Mouse (Mus musculus): ENCODE results near the gene Igfbp2.
A peak's percentile ranks its signal among the peaks of the same experiment; 100 is the strongest.

The Igfbp2 gene

GRCm38 (mm10) chr1:72855729-72856128 lies 31.4 kb downstream of the Igfbp2 start:
- no peak for DNase-seq (ENCODE audit: low spot score in 2 of 2)

- DNase-seq (ENCODE audit: low spot score in 2 of 2), result no peak
Measured at GRCm38 (mm10) chr1:72856209-72856909, 32.1 kb downstream of the Igfbp2 start.

DNA sequence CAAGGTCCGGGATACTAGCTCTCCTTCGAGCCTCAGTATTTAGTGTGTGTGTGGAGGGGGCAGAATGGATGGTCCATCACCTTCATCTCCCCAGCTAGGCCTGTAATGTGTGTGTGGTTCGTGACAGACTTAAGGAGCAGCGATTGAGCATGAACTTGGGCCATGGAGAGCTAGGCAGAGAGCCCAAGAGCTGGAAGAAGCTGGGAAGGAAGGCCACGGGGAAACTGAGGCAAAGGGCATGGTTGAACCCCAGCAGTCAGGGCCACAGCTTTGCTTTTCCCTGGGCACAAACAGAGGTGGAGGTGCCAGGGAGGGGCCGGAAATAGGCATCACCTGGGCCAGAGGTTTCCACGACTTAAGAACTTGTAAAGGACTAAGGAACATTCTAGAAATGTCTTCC lies 32.8 kb downstream of the Igfbp2 start:
- no peak for DNase-seq (ENCODE audit: low spot score in 2 of 2)

- DNase-seq (ENCODE audit: low spot score in 2 of 2), result no peak
Measured at GRCm38 (mm10) chr1:72857631-72858030, 33.3 kb downstream of the Igfbp2 start.

DNA sequence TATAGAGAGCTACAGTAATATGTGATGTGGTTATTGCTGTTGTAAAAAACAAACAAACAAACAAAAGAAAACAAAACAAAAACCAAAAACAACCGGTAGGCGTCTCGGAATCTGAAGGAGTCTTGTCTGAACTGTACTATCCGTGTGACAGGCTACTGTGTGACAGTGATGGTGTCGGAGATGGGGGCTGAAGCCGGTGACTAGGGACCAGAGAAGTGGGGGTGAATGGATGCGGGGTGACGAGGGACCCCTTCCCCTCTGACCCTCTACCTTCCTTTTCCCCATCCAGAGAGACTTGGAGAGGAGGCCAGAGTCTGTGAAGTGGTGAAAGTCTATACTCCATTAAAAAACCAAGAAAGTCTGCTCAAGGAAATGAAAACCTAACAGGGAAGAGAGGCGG lies 34.0 kb downstream of the Igfbp2 start:
- no peak for DNase-seq (ENCODE audit: low spot score in 2 of 2)

- DNase-seq (ENCODE audit: low spot score in 2 of 2), result no peak
Measured at GRCm38 (mm10) chr1:72858874-72859273, 34.6 kb downstream of the Igfbp2 start.

- no peak for DNase-seq (ENCODE audit: low spot score in 2 of 2)
Measured at GRCm38 (mm10) chr1:72859963-72860362, 35.7 kb downstream of the Igfbp2 start.

DNA sequence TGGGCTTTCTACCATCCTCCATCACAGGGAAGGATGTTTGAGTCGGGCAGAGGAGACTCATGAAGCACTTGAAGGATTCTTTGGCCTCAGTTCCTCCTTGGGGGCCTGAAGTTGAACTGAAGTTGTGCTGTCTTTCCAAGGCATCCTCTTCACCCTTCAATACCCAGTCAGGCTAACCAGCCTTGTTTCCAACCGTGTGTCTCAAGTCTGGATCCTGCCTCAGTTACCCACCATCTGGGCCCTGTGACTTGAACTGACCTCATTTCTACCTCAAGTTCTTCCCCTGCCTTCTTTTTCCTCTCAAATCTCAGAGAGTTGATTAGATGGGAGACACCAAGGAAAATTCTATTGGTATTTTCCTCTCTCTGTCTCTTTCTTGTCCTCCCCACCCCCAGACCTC lies 36.2 kb downstream of the Igfbp2 start:
- no peak for DNase-seq (ENCODE audit: low spot score in 2 of 2)

DNA sequence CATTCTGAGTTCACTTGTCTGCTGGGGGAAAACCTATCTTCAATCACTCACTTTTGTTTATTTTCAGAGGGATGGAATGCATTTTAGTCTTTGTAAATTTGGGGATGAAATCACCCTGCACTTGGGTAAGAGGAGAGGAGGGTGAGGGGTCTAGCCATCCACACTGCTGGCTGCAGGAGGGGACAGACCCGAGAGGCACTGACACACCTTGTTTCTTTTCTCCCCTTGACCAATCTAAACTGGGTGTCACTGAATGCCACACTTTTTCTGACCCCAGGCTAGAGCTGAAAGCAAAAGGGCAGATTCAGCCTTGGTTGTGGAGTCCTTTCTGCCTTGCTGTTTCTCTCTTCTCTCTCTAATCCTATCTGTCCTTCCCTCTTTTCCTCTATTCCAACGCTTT lies 37.4 kb downstream of the Igfbp2 start:
- no peak for DNase-seq (ENCODE audit: low spot score in 2 of 2)

GRCm38 (mm10) chr1:72862248-72862647 lies 37.9 kb downstream of the Igfbp2 start:
- DNase-seq (ENCODE audit: low spot score in 2 of 2), result no peak

GRCm38 (mm10) chr1:72863692-72864091 lies 39.4 kb downstream of the Igfbp2 start:
- DNase-seq (ENCODE audit: low spot score in 2 of 2), result no peak

- DNase-seq (ENCODE audit: low spot score in 2 of 2), result no peak
Measured at GRCm38 (mm10) chr1:72864272-72864671, 40.0 kb downstream of the Igfbp2 start.

GRCm38 (mm10) chr1:72865900-72866299 lies 41.6 kb downstream of the Igfbp2 start:
- peak in 1 of 2 experiments; percentile 53 for DNase-seq (ENCODE audit: low spot score in 2 of 2)

- no peak for DNase-seq (ENCODE audit: low spot score in 2 of 2)
Measured at GRCm38 (mm10) chr1:72866417-72866816, 42.1 kb downstream of the Igfbp2 start.

GRCm38 (mm10) chr1:72867346-72867745 lies 43.0 kb downstream of the Igfbp2 start:
- DNase-seq (ENCODE audit: low spot score in 2 of 2), result no peak

- DNase-seq (ENCODE audit: low spot score in 2 of 2), result no peak
Measured at GRCm38 (mm10) chr1:72868429-72869215, 44.3 kb downstream of the Igfbp2 start.

GRCm38 (mm10) chr1:72869275-72869674 lies 45.0 kb downstream of the Igfbp2 start:
- no peak for DNase-seq (ENCODE audit: low spot score in 2 of 2)

DNA sequence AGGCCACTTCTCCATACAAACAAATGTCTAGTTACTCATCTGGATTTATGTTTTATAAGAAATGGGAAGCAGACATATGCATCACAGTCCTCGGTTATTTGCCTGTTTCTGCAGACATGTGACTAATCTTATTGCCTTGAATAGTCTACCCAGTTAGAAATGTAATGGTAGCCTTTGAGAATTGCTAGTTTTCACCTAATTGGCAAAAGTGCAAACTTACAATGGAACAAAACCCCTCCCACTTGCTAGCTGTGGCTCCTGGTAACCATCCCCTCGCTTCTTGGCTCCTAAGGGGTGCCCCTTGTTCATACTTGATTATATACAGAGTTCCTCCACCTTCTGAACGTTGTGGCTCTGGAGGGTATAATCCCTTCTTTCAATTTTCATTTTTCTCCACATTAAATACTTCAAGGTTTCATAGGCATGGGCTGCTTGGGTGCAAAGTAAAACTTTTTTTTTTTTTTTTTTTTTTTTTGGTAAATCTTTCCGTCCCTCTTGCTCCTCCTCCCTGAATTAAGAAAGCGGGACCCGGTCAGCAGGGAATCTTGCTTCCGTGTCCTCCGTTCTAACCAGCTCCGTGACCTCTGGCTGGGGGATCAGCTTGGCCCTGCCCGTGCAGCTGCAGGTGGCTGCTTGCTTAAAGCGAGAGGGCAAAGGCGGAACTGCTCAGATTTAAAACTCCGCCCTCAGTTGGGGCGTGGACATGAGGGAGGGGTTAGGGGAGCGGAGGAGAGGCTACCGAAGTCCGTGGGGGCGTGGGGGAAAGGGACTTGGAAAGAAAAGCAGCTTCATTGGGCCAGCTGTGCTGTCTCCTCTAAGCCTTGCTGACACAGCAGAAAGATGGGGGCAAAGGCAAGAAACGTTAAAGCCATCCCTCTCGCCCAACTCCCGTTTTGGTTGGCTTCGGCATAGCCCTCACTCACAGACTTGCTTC lies 45.6 kb downstream of the Igfbp2 start:
- peak; percentile 57 to 71 for DNase-seq (ENCODE audit: low spot score in 2 of 2)

DNA sequence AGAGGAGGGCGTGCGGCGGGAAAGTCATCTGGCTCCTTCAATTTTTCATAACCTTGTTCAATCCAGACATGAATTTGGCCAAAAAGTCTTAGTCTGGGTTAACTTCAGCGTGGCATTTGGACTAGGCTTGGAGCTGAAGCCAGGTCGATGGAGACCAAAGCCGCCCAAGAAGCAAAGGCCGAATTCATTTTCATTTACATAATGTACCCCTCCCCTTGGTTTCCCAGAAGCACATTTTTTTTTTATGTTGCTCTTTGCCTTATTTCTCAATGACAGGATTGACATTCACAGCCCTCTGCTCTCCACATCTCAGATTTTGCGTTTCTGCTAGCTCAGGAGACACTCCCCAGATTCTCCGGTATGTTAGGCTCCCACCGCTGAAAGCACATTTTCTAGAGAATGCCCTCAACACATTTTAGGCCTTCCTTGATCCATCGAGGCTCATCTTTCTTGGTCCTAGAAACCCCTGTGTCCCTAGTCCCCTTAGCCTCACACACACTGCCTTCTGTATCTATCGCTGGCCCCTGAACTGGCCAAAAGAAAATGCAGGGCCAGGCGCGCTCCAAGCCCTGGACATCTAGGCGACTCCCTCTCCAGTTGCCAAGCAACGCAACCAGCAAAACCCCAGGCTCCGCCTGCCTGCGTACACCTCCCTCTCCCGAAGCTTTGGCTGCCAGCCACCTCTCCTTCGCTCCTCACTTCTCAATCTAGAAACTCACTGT lies 46.5 kb downstream of the Igfbp2 start:
- peak; percentile 84 to 88 for DNase-seq (ENCODE audit: low spot score in 2 of 2)

GRCm38 (mm10) chr1:72871337-72871696 lies 47.0 kb downstream of the Igfbp2 start:
- no peak for DNase-seq (ENCODE audit: low spot score in 2 of 2)

DNA sequence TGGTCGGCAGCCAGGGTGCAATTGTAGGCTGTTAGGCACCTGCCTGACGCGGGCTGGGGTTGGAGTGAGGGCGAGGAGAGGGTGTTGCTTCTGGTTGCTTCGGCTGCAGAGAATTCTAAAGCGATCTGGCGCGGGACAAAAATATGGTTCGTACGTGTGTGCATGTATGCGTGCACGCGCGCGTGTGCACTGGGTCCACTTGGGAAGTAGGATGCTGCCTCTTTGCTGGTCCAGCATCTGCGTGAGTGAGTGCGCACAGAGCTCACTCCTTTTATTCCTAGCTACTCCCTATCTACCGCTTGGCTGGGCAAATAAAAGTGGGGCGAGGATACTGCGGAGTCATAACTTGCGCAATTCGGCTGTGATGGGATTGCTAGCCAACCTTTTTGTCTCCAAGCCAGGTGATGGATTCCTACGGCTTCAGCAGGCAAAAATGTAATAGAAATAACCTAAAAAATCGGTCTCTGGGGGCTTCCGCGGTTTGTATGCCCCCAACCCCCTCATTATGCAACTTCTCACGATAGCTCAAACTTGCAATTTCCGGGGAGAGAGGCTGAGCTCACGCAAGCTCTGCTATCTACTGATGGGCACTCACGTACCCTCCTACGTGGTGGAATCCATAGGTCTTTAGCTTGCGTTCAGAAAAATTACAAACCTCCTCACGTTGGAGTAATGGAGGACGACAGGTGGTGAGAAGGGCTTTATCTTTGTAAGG lies 47.6 kb downstream of the Igfbp2 start:
- peak in 1 of 2 experiments; percentile 42 for DNase-seq (ENCODE audit: low spot score in 2 of 2)
